Mouse (Mus musculus) R1 (cell line): Measurements from ENCODE around the gene Ino80d.
A peak's percentile ranks its signal among the peaks of the same experiment; 100 is the strongest.

Experiments
- DNase-seq: peaks from one replicate; pipeline ENCODE4 v3.0.0-alpha.2; 2018; ENCODE audit warnings: low read depth, low spot score

Ino80d gene

DNA sequence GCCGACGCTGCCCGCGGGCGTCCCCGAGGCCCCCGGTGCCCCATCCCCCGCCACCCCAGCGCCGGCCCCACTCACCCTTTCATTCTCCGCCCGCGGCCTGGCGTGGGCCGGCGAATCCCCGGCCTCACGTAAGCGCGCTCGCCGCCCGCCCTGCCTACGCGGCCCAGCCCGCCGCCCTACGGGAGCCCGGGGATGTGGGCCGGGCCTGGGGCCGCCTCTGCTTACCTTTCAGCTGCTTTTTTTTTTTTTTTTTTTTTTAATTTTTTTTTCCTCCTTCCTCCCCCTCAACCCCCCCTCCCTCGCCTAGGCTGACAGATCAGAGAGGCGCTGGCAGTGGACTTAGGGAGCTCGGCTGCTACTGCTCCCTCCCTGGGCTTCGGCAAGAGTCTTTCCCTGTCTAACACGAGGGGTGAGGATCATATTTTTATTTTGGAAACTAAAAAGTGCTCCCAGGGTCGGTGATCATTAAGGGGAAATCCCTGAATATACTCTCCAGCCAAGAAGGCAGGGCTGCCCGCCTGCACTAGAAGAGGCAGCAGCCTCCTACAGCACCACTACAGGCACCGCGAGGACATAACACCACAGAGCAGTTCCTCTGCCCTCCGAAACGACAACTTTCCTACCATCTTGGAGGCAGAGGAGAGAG, at the start of gene Ino80d:
Gene Ino80d (minus strand): TSS at position 532 of the 646 bp plus-strand sequence.
- peak; percentile 91 for DNase-seq

DNA sequence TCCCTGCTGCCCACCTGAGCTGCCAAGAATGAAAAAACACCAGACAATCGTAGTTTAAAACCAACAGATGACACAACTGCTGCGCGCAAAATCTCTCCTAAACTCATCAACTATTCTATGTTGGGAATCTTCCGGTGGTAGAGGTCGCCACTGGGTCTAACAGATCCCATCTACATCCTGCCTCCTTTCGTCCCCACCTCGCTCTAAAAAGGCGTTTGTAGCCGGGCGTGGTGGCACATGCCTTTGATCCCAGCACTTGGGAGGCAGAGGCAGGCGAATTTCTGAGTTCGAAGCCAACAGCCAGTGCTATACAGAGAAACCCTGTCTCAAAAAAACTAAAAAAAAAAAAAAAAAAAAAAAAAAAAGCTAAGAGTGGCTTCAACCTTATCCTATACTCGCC, 25.8 kb upstream of the Ino80d start:
- DNase-seq: peak; percentile 89

DNA sequence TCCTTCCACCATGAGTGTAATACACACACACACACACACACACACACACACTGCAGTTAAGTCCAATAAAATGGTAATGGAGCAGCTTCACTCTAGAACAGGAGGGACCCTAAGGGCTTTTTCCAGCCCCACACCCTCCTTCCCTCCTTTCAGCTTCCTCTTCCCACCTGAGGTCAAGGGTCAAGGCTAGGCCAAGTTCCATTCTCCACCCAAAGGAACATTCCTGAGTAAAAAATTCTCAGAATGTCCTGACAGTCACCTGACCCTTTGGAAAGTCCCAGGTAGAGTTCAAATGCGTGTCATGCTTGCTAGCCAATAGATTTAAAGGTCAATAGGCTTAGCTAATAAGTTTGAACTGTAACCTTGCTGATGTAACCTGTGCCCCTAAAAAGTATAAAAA, 24.1 kb upstream of the Ino80d start:
- peak; percentile 100 for DNase-seq

DNA sequence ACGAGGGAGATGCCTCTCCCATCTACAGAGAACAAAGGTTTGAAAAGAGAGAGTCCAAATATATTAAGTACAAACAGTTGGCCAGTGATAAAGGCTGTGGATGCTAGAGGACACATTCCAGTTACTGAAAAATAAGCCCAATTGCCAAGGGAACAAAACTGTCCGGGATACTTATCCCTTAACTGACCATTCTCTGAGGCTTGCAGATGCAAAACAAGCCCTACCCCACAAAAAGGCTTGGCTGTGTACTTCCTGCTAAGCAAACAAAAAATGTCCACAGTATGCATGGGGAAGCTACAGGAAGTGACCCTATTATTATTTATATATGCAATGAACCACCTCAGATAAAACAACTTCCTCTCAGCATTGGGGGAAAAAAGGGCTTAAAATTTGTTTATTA, 23.5 kb upstream of the Ino80d start:
- peak; percentile 97 for DNase-seq

DNA sequence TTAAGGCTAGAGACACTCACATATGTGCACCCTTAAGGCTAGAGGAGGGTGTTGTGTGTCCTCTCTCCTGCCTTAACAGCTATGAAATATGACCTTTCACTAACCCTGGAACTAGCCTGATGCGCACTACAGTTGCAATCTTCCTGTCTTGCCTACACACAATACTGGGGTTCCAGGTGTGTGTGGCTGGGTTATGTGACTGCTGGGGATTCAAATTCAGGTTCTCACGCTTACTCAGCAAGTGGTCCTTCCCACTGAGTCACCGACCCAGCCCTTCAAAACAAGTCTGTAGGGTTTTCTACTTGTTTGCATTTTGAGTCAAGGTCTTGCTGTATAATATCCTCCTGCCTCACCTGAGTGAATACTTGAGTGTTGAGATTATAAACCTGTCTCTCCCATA, 20.1 kb upstream of the Ino80d start:
- peak; percentile 89 for DNase-seq

DNA sequence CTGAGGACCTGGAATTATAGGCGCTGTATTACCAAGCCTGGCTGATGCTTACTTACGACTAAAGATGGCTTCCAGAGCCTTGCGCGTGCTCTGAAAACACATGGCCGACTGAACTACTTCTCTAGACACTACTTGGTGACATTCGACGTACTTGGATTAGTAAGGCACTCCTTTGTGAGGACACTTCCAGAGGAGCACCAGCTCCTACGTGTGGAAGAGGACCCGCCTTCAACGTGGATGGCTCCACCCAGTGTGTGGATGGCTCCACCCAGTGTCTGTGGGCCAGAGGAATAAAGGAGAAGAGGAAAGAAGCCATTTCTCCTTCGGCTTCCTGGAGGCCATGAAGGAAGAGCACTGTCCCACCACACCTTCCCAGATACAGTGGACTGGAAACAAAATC, 17.3 kb upstream of the Ino80d start:
- peak; percentile 91 for DNase-seq

DNA sequence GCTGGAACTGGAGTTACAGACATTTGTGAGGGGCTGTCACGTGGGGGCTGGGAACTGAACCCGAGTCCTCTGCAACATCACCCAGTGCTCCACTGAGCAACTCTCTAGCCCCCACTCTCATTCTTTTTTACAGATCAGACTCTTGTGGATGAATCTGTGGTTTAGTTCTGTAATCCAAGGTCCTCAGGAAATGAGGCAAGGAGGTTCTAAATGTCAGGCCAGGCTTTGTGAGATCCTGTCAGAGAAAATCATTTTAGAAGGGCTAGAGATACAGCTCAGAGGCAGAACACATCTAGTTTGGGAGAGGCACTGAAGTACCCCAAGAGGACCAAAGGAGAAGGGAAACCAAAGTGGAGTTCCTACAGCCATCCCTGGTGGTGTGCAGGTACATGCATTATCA, 16.4 kb upstream of the Ino80d start:
- DNase-seq: no peak

DNA sequence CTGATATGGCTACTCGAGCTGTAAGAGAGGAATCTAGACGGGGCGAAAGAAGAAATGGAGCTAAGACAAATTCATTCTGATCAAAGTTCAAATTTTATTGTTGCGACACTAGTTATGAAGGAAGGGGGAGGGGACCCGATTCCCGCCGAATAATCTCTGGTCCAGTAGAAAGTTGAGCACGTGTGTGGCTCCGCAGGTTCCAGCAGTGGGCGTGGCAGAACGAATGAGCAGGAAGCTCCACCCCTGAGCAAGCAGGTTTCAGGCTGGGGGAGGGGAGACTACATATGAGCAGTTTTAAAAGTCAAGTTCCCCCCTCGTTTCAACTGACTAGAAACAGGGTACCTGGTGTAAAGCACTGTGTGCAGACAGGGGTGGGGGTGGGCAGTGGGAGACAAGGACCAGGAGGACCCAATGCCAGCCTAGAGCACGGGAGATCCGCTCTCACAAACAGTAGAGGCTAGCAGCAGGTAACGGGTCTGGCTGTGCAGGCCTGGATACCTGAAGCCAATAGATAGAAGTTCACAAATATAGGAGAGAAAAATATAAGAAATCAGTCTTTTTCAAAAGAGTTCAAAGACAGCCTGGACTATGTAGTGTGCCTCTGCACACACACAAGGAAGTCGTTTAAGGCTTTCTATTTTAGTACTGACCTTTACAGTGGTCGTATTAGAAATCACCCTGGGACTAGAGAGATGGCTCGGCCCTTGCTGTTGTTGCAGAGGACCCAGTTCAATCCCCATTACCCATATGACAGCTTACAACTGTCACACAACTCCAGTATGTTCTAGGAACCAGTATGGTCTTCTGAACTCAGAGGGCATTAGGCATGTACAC, 15.6 kb upstream of the Ino80d start:
- peak; percentile 64 for DNase-seq

DNA sequence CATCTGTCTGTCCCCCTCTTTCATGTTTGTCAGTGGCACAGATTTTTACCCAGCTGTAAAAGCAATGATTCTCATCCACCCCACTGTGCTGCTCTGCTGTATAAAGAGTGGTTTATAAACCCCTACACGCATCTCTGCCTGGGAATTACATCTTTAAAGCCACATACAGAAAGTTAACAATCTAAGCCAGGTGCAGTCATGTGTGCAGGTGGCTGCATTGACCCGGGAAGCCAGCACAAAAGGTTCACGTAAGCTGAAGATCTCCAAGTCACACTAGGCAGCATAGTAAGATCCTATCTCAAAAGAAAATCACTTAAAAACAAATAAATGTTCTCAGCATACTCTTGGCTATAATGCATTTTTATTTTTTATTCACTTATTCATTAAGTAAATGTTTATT, 14.8 kb upstream of the Ino80d start:
- DNase-seq: no peak

DNA sequence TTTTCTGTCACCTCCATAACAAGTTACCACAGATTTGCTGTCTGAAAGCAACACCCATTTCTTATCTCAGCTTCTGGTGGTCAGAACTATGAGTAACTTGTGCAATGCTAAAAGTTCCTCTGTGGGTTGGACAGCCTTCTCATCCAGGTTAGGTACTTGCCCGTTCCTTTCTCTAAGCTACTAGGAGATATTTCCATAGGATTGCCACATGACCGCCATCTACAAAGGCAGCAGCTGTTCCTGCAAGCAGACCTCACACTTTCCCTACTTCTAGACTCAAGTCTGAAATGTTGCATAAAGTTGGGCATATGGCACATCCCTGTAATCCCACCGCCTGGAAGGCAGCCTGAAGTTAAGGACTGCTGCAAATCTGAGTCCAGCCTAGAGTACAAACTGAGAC, 11.7 kb upstream of the Ino80d start:
- no peak for DNase-seq

DNA sequence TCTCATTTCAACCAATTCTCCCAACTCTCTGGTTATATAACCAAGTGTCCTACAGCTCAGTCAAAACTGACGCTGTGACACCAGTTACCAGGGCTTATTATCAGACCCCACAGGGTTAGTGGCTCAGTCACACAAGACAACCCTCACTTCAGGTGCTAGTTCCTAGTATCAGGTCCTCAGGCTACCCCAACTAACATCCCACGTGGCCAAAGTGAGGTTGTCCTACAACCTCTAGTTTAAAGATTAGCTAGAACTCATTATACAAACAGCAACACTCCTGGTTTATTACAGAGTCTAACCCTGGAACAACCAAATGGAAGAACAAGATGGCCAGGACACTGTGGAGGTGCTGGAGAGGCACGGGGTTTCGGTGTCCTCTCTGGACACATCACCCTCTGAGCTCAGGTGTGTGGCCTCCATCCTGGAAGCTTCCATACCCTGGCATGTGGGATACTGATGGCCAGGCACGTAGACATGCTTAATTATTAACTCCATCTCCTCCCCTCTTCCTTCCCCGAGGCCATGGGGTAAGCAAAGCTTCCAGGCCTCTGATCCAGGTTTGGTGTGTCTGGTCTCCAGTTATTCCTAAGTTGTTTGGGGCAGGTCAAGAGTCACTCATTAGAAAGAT, 9.5 kb upstream of the Ino80d start:
- DNase-seq: no peak

DNA sequence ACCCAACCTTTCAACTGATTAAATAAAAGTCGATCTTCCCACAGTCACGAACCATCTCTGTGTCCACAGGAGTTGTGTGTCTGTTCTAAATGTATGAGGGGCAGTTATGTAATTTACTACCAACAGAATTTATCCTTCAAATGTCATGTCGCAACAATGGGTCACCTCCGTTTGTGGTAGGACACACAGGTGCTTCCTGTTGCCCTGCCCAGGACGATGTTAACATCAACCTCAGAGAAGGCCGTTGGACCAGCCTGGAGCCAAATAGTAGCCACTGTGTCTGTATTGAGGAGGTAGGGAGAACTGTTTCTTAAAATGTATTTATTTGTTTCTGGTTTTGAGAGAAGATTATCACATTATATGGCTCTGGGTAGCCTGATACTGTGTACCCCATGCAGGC, 7.5 kb upstream of the Ino80d start:
- no peak for DNase-seq

DNA sequence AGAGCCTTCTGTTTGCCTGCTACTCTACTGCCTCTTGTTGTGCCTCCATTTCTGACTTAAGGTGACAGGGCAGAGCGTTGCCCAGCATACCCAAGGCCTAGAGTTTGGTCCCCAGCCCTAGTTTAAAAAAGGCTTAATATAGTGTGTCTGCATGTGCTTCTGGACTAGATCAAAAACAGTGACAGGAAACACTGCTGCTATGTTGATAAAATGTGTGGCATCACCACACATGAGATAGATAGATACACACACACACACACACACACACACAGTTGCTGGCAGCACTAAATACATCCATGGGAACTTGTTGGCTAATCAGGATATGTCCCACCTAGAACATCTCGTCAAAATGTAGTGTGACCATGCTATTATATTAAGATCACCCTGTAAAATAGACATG, 5.9 kb upstream of the Ino80d start:
- no peak for DNase-seq

DNA sequence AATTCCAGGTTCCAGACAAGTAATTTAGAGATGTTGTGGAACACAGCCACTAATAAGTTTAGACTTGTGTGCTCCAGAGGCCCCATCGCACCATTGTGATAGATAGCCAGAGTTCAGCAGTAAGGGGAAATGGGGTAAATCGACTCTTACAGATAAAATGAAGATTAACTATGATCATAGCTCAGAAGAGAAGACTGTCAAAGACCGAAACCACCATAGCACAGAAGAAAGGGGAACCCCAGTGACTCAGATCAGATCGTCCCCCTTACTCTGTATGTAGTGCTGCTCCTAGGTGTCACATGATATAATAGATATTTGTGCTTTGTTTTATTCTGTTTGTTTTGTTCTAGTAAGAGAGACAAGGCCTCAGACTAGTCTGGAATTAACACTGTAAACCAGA, 5.2 kb upstream of the Ino80d start:
- DNase-seq: no peak

DNA sequence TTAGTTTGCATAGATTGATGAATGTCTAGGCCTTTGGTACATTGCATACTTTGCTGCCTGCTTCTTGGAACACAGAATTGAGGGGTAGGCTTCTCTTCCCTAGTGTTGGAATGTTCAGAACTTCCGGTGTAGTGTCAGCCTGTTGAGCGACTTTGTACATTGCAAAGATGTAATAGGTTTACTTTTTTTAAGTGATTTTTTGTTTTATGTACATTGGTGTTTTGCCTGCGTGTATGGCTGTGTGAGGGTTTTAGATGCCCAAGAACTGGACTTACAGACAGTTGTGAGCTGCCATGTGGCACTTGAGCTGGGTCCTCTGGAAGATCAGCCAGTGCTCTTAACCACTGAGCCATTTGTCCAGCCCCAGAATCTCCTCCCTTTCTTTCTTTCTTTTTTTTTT, 1.1 kb upstream of the Ino80d start:
- no peak for DNase-seq

DNA sequence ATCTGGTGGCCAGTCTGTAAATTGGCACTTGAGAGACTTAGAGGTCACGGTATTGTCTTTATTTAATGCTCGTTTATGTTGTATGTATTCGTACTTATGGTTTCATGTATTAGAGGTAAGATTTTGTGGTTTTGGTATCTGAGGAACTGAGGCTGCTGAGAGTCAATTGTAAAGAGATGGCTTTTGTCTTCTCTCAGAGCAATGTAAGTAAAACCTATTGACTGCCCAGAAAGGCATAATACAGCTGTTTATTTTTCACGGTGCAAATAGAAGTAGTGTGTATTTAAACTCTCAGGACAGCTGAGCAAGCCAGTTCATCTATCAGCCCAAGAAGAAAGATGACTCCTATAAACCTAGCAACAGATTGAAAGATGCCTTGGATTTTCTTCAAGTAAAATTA, 629 bp upstream of the Ino80d start:
- DNase-seq: no peak

DNA sequence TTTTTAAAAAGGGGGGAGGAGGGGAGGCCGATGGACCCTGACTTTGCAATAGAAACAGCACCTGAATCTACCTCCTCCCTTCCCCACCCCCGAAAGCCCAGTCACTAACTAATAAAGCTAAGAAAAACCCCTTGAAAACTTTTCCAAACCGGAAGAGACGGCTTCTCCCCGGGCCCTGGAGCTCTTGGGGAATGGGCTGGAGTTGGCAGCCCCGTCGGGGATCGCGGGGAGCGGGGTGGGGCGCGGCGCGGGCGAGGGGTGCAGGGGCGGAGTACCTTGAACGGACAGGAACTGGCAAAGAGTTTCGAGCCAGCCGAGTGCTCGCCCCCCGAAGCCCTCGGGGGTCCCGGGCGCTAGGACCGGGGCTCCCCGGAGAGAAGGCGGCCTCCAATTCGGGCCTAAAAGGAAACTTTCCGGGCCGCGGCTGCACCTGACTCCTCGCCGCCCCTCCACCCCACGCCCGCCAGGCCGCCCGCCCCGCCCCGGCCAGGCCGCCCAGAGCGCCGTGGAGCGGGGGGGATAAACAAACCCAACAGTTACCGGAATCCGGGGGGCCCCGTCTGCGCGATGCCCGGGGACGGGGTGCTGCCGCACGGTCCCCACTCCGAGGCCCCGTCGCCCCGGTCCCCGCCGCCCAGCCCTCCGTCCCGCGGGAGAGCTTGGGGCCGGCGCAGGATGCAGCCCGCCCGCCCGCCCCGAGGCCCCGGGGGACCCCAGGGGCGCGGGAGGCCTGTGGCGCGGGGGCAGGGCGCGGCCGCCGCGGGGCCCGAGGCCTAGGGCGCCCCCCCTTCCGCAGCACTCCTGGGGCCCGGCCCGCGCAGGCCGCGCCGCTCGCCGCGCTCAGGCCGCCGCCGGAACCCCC, 962 bp downstream of the Ino80d start:
- DNase-seq: peak; percentile 66

DNA sequence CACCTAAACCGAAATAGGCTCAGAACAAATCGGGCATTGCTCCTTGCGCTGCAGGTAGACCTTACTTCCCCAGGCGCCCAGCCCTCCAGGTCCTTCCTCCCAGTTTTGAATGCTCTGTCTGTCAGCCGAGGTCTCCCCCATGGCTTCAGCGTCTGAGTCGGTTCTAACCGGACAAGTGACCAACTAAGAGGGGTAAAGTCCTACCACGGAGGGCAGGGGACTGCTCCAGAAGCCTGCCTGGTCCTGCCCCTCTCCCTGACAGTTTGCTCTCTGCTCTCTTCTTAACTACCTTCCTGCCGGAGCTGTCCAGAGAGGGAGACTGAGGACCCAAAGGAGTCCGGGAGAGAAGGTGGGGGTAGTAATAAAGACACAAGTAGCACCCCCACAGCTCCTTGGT, 1.6 kb downstream of the Ino80d start:
- peak; percentile 72 for DNase-seq

DNA sequence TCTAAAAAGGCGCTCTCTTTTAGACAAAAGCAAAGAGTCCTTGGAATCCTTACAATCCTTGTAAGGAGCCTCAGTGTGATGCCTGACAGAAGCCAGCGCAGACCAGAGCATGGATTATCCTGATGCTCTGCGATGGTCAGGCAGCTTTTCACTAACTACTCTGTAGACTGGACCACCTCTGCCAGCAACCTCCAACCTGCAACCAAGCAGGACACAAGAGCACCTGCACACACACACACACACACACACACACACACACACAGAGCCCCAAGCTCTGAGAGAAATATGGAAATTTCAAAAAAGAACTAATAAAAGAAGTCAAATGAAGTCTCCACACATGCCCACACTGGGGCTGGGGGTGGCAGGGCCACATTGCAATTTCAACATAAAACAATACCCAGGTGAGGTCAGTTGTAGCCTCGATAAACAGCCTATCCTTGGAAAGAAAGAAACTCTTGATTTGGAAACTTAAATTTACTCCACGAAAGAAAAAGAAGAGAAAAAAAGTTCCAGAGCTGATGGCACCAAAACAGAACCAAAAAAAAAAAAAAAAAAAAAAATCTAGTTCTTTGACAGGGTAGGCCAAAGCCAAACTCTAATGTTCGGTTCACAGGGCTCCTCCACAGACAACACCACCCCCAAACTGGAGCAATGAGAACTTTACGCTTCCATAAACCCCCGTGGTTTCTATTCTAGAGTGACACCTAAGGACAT, 2.2 kb downstream of the Ino80d start:
- DNase-seq: no peak

DNA sequence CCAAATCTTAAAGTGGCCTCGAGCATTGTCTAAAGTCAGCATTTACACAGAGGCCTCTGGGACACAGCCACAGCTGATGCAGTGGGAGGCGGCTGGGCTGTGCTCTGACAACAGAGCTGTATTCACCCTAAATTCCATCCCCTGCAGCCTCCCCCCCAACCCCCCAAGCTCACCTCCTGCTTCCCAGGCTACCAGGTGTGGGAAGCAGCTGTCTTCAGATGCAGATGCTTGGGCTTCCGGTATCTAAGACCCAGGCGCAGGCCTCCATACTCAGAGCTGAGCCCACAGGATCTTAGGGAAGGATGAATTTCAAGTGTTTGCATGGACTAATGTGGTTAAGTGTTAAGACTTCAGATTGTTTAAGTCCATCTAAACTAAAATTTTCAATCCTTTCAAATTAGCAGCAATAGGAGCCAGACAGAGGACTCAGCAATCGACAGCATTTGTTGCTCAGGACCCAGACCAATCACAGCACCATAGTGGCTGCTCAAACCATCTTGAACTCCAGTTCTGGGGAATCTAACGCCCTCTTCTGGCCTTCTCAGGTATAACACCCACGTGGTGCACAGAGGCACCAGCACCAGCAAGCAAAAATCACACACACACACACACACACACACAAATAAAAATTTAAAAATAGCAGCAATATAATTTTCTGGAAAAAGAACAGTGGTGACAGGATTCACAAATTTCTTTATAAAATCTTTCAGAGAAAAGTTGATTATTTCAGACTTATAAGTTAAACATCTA, 3.8 kb downstream of the Ino80d start:
- DNase-seq: peak; percentile 95
